Comparison of ENCODE assay signal across 19 mouse cellular contexts in the genomic region with DNA sequence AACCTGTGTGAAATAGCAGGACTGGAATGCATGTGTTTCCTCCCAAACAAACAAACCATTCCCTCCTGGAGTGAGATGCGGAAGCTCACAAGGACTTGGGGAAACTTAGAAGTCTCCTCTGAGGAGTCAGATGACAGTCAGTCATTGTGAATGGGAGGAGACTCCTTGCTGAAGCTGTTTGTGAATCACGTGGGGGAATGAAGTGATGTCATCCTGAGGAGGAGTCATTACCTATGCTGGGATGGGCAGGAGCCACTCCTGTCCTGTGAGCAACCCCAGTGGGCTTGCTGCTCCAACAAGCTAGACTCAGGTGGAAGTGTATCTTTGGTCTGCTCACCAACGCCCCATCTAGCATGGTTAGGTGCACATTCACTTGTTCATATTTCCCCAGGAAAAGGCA.
DNase-seq lines count a peak whose midpoint lies in the region; ATAC-seq lines count a peak whose summit lies in the region.
"Had no signal": no experiment of that assay in that cellular context is flagged by ENCODE, and none has a peak within 500 bp of the region (broad histone marks: within the 10 kb centered on the region; RNA-seq: fewer than 3 reads in every experiment).

No protein-coding gene starts in this region.

- DNase-seq in embryo, embryonic 10.5 days (ENCODE audit: low spot score), result peak; percentile 26
- no peak for DNase-seq in embryo, embryonic 11 days
- DNase-seq in 3T3-L1 (ENCODE audit: low read depth, low spot score), result peak; percentile 66
- DNase-seq in ZHBTc4 (ENCODE audit: low read depth, low spot score), result peak; percentile 69
- DNase-seq in lung, postnatal 25 days (ENCODE audit: low spot score), result peak; percentile 17
- DNase-seq in gastrocnemius, postnatal 14 days, result no peak
- no peak for DNase-seq in forebrain, embryonic 11.5 days (ENCODE audit: low spot score)
- DNase-seq: B cell, adult 2 months; cerebellum, adult 9-11 months; gastrocnemius, postnatal 10 days; heart, postnatal 36 days; kidney, postnatal 4 days; thymus, postnatal 4 days had no signal

- intact Hi-C loops in gastrocnemius, postnatal 14 days (cut with DNase I; ENCODE audit: low total_unique reads), result no loop called here

- no peaks in the 10 kb centered on the region for H3K9me3 ChIP-seq in forebrain, embryonic 12.5 days
- H3K9me3 ChIP-seq in forebrain, embryonic 11.5 days (ENCODE audit: control insufficient read depth, low read length), result no peaks in the 10 kb centered on the region
- H3K9me3 ChIP-seq: embryonic facial prominence, embryonic 13.5 days; heart, embryonic 10.5 days; stomach, embryonic 15.5 days had no signal

- no peak overlapping the region for H3K27ac ChIP-seq in forebrain, embryonic 12.5 days
- H3K27ac ChIP-seq in forebrain, embryonic 11.5 days (ENCODE audit: low read depth, low read length), result no peak overlapping the region
- H3K27ac ChIP-seq: embryonic facial prominence, embryonic 13.5 days; heart, embryonic 10.5 days; stomach, embryonic 15.5 days had no signal

- WGBS in forebrain, embryonic 12.5 days, result 55% methylated on average over 3 of the region's 3 CpGs
- WGBS in forebrain, embryonic 11.5 days, result 46% methylated on average over 3 of the region's 3 CpGs

- H3K4me2 ChIP-seq in forebrain, embryonic 12.5 days, result no peak overlapping the region
- H3K4me2 ChIP-seq in forebrain, embryonic 11.5 days (ENCODE audit: low read depth, low read length, severe bottlenecking), result no peak overlapping the region
- H3K4me2 ChIP-seq: embryonic facial prominence, embryonic 13.5 days; midbrain, embryonic 11.5 days; stomach, embryonic 15.5 days had no signal

- H3K4me3 ChIP-seq in forebrain, embryonic 12.5 days (replicated peaks), result no peak overlapping the region
- H3K4me3 ChIP-seq in forebrain, embryonic 11.5 days (ENCODE audit: low read depth, low read length), result no peak overlapping the region
- H3K4me3 ChIP-seq: embryonic facial prominence, embryonic 13.5 days; heart, embryonic 10.5 days; stomach, embryonic 15.5 days had no signal

- H3K27me3 ChIP-seq in forebrain, embryonic 12.5 days, result no peaks in the 10 kb centered on the region
- H3K27me3 ChIP-seq in forebrain, embryonic 11.5 days (ENCODE audit: control insufficient read depth, insufficient read depth, low read length), result no peaks in the 10 kb centered on the region
- H3K27me3 ChIP-seq: embryonic facial prominence, embryonic 13.5 days; stomach, embryonic 15.5 days had no signal

- H3K9ac ChIP-seq in forebrain, embryonic 12.5 days, result no peak overlapping the region
- H3K9ac ChIP-seq in forebrain, embryonic 11.5 days (ENCODE audit: low read length), result no peak overlapping the region
- H3K9ac ChIP-seq: embryonic facial prominence, embryonic 13.5 days; stomach, embryonic 15.5 days had no signal

- no peaks in the 10 kb centered on the region for H3K4me1 ChIP-seq in forebrain, embryonic 12.5 days
- no peaks in the 10 kb centered on the region for H3K4me1 ChIP-seq in forebrain, embryonic 11.5 days (replicated peaks; ENCODE audit: control insufficient read depth, insufficient read depth, low read length)

- ATAC-seq in forebrain, embryonic 12.5 days (ENCODE audit: low FRiP score), result no peak
- no peak for ATAC-seq in forebrain, embryonic 11.5 days (replicated peaks; ENCODE audit: low FRiP score)
- ATAC-seq: forebrain, embryonic 14.5 days had no signal

- no peaks in the 10 kb centered on the region for H3K36me3 ChIP-seq in forebrain, embryonic 12.5 days (replicated peaks)
- H3K36me3 ChIP-seq in forebrain, embryonic 11.5 days (ENCODE audit: control insufficient read depth, insufficient read depth, low read length), result no peaks in the 10 kb centered on the region
- H3K36me3 ChIP-seq: embryonic facial prominence, embryonic 13.5 days; heart, embryonic 10.5 days; stomach, embryonic 15.5 days had no signal

Comparison
In these comparisons a context has a peak if more than half of its experiments do, and no peak if none do; other contexts are left out.
1. DNase-seq: peak in embryo, embryonic 10.5 days (single experiment), 3T3-L1 (single experiment), ZHBTc4 (single experiment) and lung, postnatal 25 days (single experiment); none in embryo, embryonic 11 days (single experiment), gastrocnemius, postnatal 14 days (single experiment) and forebrain, embryonic 11.5 days (single experiment).